Mouse (Mus musculus) hindlimb bud, embryonic 11.5 days (tissue): Measurements from ENCODE around the gene Slc24a2.

Experiments
- DNase-seq: peaks from one replicate; pipeline ENCODE4 v3.0.0-alpha.2; 2012; ENCODE audit warnings: low read depth, low spot score; ENCODE audit errors: extremely low spot score

The Slc24a2 gene

GRCm38 (mm10) chr4:87049061-87049460 lies 181.2 kb downstream of the Slc24a2 start:
- DNase-seq: no peak

- DNase-seq: no peak
Observed at GRCm38 (mm10) chr4:87047131-87047530, 183.1 kb downstream of the Slc24a2 start.

GRCm38 (mm10) chr4:87043296-87043695 lies 187.0 kb downstream of the Slc24a2 start:
- no peak for DNase-seq

GRCm38 (mm10) chr4:87041412-87041997 lies 188.8 kb downstream of the Slc24a2 start:
- DNase-seq: no peak

- DNase-seq: no peak
Observed at GRCm38 (mm10) chr4:87037592-87037991, 192.7 kb downstream of the Slc24a2 start.

GRCm38 (mm10) chr4:87036507-87036906 lies 193.8 kb downstream of the Slc24a2 start:
- DNase-seq: no peak

GRCm38 (mm10) chr4:87035701-87036100 lies 194.6 kb downstream of the Slc24a2 start:
- no peak for DNase-seq

GRCm38 (mm10) chr4:87032632-87033031 lies 197.6 kb downstream of the Slc24a2 start:
- no peak for DNase-seq

- no peak for DNase-seq
Observed at GRCm38 (mm10) chr4:87031076-87031475, 199.2 kb downstream of the Slc24a2 start.

- DNase-seq: no peak
Observed at GRCm38 (mm10) chr4:87026311-87027151, 203.7 kb downstream of the Slc24a2 start.

- no peak for DNase-seq
Observed at GRCm38 (mm10) chr4:87024556-87024955, 205.7 kb downstream of the Slc24a2 start.

GRCm38 (mm10) chr4:87021542-87021941 lies 208.7 kb downstream of the Slc24a2 start:
- no peak for DNase-seq

GRCm38 (mm10) chr4:87019486-87020105 lies 210.7 kb downstream of the Slc24a2 start:
- DNase-seq: no peak

GRCm38 (mm10) chr4:87018073-87018997 lies 211.9 kb downstream of the Slc24a2 start:
- DNase-seq: no peak

- no peak for DNase-seq
Observed at GRCm38 (mm10) chr4:87017464-87017863, 212.8 kb downstream of the Slc24a2 start.

GRCm38 (mm10) chr4:87015746-87016145 lies 214.5 kb downstream of the Slc24a2 start:
- no peak for DNase-seq

- no peak for DNase-seq
Observed at GRCm38 (mm10) chr4:87013721-87014620, 216.3 kb downstream of the Slc24a2 start.

- no peak for DNase-seq
Observed at GRCm38 (mm10) chr4:86992470-86992869, 237.8 kb downstream of the Slc24a2 start.

- DNase-seq: no peak
Observed at GRCm38 (mm10) chr4:86989301-86989700, 241.0 kb downstream of the Slc24a2 start.

- DNase-seq: no peak
Observed at GRCm38 (mm10) chr4:86987846-86988245, 242.4 kb downstream of the Slc24a2 start.
